Mouse (Mus musculus) midbrain, embryonic 12.5 days (tissue): Measurements from ENCODE around the gene Pdzd2. TPM values are rescaled to one million over a fixed set of nuclear protein-coding genes. Genes with fewer than 3 reads are reported as not detected.
A peak's percentile ranks its signal among the peaks of the same experiment; 100 is the strongest.

Experiments
- ATAC-seq: fragments of 200-750 bp; cut with Nextera tagmentation; 2 replicates; pipeline ENCODE4 v1.8.0; 2017; ENCODE audit warnings: low read depth, moderate TSS enrichment, moderate library complexity; ENCODE audit not compliant: low FRiP score
- H3K27ac ChIP-seq: fragments of 300-500 bp; sonication (generic); replicated peaks from 2 replicates; pipeline ENCODE4 v1.5.1; 2016; ENCODE audit warnings: mild to moderate bottlenecking
- H3K27me3 ChIP-seq: fragments of 300-500 bp; sonication (generic); 2 replicates; pipeline ENCODE4 v1.6.1; 2016; ENCODE audit warnings: mild to moderate bottlenecking
- H3K36me3 ChIP-seq: fragments of 300-500 bp; sonication (generic); 2 replicates; pipeline ENCODE4 v1.6.1; 2016
- H3K4me1 ChIP-seq: fragments of 300-500 bp; sonication (generic); 2 replicates; pipeline ENCODE4 v1.6.1; 2016
- H3K4me2 ChIP-seq: fragments of 300-500 bp; sonication (generic); replicated peaks from 2 replicates; pipeline ENCODE4 v1.6.1; 2016; ENCODE audit warnings: mild to moderate bottlenecking, moderate library complexity
- H3K4me3 ChIP-seq: fragments of 300-500 bp; sonication (generic); 2 replicates; pipeline ENCODE4 v1.5.1; 2016; ENCODE audit warnings: mild to moderate bottlenecking
- H3K9ac ChIP-seq: fragments of 300-500 bp; sonication (generic); replicated peaks from 2 replicates; pipeline ENCODE4 v1.6.1; 2016; ENCODE audit warnings: mild to moderate bottlenecking, moderate library complexity
- H3K9me3 ChIP-seq: fragments of 300-500 bp; sonication (generic); 2 replicates; pipeline ENCODE4 v1.6.1; 2016; ENCODE audit warnings: mild to moderate bottlenecking
- WGBS: fragments of 180-500 bp; shearing (Covaris S2); methylation state at CpG from one replicate; pipeline ENCODE4 v1.1.7; 2016; 5-methylcytosine and 5-hydroxymethylcytosine counted together
- polyA plus RNA-seq: library from polyadenylated mRNA; unstranded; fragments of >200 nt; fragmentation: Nextera tagmentation; extraction: Ambion mirVana; gene quantifications from 2 replicates; pipeline ENCODE4 v1.2.1, GENCODE M21; 2016

The Pdzd2 gene
- polyA plus RNA-seq, 1 experiment from 2014 or later: 9.5 TPM

DNA sequence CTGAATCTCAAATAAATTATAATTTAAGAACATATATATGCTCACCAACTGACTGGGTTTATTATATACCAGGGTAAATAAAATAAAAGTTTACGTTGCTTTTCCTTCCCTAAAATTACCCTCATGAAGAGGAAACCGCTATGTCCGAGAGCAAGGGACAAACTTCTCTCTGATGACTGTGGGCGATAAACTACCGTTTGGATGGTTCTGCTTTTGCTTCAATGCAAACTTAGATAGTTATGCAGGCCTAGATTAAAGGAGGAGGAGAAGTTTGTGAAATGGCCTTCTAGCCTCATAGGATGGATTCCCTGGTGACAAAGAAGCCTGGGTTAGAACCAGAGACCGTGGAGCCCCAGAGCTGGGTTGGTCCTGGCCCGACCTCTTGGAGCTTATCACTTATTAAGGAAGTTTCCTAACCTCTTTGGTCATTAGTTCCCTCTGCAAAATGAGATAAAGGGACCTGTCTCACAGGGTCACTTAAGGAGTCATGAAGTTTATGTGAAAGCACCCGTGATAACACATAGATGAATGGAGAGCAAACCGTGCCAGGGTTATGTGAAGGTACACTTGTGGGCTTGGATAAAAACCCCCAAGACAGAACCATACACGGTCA, 230.9 kb downstream of the Pdzd2 start:
- no peaks in the 10 kb centered on the region for H3K27me3 ChIP-seq
- peaks cover 16% of the 10 kb centered on the region for H3K4me1 ChIP-seq
- H3K4me2 ChIP-seq: no peak overlapping the region
- no peaks in the 10 kb centered on the region for H3K36me3 ChIP-seq
- no peak for ATAC-seq
- 90% methylated on average over 10 of the region's 10 CpGs for WGBS
- H3K9me3 ChIP-seq: no peaks in the 10 kb centered on the region
- H3K27ac ChIP-seq: no peak overlapping the region
- no peak overlapping the region for H3K4me3 ChIP-seq
- H3K9ac ChIP-seq: no peak overlapping the region

DNA sequence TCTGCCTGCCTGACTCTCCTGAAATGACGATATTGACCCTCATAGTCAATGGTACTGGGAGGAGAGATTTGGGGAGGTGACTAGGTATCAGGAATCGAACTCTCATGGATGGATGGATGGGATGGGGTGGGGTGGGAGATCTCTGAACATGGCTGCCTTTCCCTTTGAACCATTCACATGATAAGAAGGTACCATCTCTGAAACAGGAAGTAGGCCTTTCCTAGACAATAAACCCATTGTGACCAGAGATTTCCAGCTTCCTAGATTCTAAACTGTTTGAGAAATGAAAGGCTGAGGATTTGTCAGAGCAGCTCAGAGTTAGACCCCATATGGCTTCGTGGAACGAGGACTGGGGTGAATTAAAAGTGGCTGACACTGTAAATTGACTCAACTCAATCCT, 232.2 kb downstream of the Pdzd2 start:
- no peak overlapping the region for H3K4me3 ChIP-seq
- ATAC-seq: no peak
- 78% methylated on average over 4 of the region's 4 CpGs for WGBS
- H3K4me2 ChIP-seq: no peak overlapping the region
- peaks cover 16% of the 10 kb centered on the region for H3K4me1 ChIP-seq
- no peak overlapping the region for H3K9ac ChIP-seq
- no peaks in the 10 kb centered on the region for H3K9me3 ChIP-seq
- no peaks in the 10 kb centered on the region for H3K36me3 ChIP-seq
- no peaks in the 10 kb centered on the region for H3K27me3 ChIP-seq
- no peak overlapping the region for H3K27ac ChIP-seq

DNA sequence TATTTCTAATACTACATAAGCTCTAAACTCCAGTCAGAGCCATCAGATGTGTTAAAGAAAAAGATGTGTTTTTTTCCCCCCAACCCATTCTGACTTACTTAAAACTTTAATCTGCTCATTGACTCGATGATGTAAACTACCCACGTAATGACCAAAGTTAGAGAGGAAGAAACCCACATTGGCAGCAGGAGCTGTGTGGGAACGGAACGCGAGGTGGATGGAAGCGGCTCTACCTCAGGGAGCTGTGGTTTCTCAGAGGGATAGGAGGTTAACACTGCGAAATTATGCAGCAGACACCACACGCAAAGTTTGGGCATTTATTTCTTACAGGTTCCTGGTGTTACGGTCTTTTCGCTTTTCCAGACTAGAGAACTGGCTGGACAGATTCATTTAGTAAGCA, 233.2 kb downstream of the Pdzd2 start:
- 0 out of 2 replicates have a peak, but pooled peaks have one; percentile 1 for ATAC-seq

DNA sequence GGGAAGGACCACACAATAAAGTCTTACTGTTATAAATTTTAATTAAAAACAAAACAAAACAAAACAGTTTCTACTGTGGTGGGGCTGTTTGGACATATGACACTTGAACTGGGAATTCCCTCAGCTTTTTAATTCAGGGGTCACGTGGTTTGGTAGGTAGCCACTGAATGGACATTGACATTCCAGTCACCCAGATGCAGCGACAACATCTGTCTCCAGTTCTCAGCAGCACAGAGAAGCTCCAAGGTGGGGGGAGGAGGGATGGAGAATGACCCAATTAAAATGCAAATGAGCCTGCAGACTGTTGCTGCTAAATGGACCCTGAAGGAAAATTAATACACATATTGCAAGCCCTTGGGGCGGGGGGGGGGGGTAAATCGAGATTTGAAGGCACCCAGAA, 233.6 kb downstream of the Pdzd2 start:
- H3K4me2 ChIP-seq: 0 out of 2 replicates have a peak overlapping the region, but pooled peaks have one; percentile 1
- no peak overlapping the region for H3K4me3 ChIP-seq
- WGBS: 30% methylated on average over 4 of the region's 4 CpGs

More for the DNA sequence above, 233.2 kb downstream of the Pdzd2 start:
- H3K4me2 ChIP-seq: no peak overlapping the region
- no peaks in the 10 kb centered on the region for H3K27me3 ChIP-seq
- no peaks in the 10 kb centered on the region for H3K9me3 ChIP-seq
- no peak overlapping the region for H3K27ac ChIP-seq
- H3K4me3 ChIP-seq: no peak overlapping the region
- no peak overlapping the region for H3K9ac ChIP-seq
- peaks cover 22% of the 10 kb centered on the region for H3K4me1 ChIP-seq
- WGBS: 70% methylated on average over 10 of the region's 10 CpGs
- no peaks in the 10 kb centered on the region for H3K36me3 ChIP-seq

DNA sequence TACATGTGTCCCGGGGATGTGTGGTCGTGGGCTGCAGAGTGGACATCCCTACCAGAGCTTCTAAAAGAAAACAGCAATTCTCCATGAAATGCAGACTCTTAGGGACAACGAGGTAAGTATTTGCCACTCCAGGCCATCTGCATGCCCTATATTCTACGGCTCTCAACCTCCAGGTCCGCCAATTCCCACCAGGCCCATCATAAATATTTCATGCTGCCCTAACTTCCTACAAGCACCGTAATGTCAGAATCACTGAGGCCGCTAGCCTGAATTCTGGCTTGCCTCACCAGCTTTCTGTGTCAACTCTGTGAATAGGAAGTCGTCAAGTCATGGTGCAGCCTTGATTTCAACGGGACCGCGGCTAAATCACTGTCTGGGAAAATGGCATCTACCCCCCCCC, 234.2 kb downstream of the Pdzd2 start:
- no peak overlapping the region for H3K4me3 ChIP-seq
- H3K9me3 ChIP-seq: no peaks in the 10 kb centered on the region
- peaks cover 31% of the 10 kb centered on the region for H3K4me1 ChIP-seq
- no peaks in the 10 kb centered on the region for H3K27me3 ChIP-seq
- H3K27ac ChIP-seq: no peak overlapping the region; the same call in 1 of the 2 replicates
- H3K4me2 ChIP-seq: 0 out of 2 replicates have a peak overlapping the region, but pooled peaks have one; percentile 1
- peak; percentile 47 for ATAC-seq
- 59% methylated on average over 11 of the region's 11 CpGs for WGBS
- no peaks in the 10 kb centered on the region for H3K36me3 ChIP-seq
- H3K9ac ChIP-seq: no peak overlapping the region

More for the DNA sequence above, 233.6 kb downstream of the Pdzd2 start:
- H3K9me3 ChIP-seq: no peaks in the 10 kb centered on the region
- H3K27ac ChIP-seq: no peak overlapping the region
- H3K27me3 ChIP-seq: no peaks in the 10 kb centered on the region
- peaks cover 26% of the 10 kb centered on the region for H3K4me1 ChIP-seq
- no peaks in the 10 kb centered on the region for H3K36me3 ChIP-seq
- ATAC-seq: peak; percentile 70
- H3K9ac ChIP-seq: no peak overlapping the region

DNA sequence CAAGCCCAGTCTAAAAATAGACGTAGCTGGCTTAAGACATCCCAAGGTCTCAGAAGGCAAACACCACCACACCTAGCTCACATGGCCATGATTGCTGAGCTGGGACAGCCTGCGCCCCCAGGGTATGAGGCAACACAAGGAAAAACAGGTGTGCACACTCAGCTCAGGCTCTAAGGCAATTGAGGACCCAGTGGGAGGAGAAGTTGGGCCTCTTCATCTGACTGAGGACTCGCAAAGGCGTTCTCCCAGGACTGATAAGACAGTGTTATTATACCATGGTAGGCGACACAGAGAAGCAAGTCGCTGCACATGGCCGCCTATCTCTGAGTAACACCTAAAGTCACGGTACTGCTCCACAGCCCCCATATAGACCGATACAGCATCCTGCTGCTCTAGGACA, 235.8 kb downstream of the Pdzd2 start:
- WGBS: 93% methylated on average over 9 of the region's 9 CpGs
- Histone ChIP-seq H3K9me3 (no peaks in the 10 kb centered on the region), H3K9ac (no peak overlapping the region), H3K4me1 (peaks cover 35% of the 10 kb centered on the region), H3K36me3 (no peaks in the 10 kb centered on the region), H3K27me3 (no peaks in the 10 kb centered on the region), H3K4me2 (no peak overlapping the region), H3K27ac (no peak overlapping the region), H3K4me3 (no peak overlapping the region)
- ATAC-seq: no peak

DNA sequence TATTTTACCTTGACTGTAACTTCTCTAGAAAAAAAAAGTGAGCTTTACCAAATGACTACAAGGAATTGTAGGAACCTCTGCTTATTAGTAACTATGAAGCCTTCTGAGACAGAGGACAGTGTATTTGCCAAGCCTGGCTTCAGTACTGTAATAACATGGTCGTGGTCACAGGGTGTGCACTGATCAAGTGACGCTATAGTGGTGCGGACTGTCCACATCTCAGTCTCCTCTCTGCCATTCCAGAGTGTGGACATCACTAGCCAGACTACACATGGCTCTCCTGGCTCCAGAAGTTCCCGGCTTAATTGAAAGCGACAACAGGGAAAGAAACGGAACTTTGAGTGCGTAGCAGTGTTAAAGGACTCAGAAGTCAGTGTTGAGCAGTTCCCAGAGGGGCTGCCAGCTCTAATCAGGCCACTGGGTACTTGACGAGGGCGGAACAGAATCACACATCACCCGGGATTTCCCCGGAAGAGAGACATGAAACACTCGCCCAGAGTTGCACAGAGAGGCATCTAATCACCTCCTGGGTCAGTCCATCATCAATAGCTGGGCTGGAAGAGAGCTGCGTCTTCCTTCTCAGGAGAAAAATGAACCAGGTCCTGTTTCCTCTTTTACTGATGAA, 237.7 kb downstream of the Pdzd2 start:
- Histone ChIP-seq H3K4me3 (no peak overlapping the region), H3K9me3 (no peaks in the 10 kb centered on the region), H3K4me2 (no peak overlapping the region), H3K27ac (0 out of 2 replicates have a peak overlapping the region, but pooled peaks have one; percentile 25), H3K9ac (no peak overlapping the region), H3K27me3 (no peaks in the 10 kb centered on the region; the same call in 1 of the 2 replicates), H3K4me1 (peaks cover 35% of the 10 kb centered on the region), H3K36me3 (no peaks in the 10 kb centered on the region)
- 44% methylated on average over 13 of the region's 13 CpGs for WGBS
- ATAC-seq: peak; percentile 66

DNA sequence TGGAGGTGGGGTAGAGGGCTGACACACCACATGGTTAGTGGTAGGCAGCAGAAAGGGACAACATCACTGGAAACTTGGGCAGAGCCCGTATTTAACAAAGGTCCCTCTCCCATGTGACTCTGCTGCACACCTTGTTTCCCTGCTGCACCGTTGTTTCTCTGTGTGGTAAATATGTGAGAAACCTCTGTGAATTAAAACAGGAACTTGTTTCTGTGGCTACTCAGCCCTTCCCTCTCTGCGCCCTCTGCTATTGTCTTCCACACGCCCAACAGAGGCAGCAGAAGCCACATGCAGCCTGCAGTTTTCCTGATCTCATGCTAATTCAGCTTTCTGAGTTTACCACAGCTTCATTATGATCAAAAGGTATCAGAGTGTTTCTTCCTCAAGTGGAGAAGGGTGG, 239.1 kb downstream of the Pdzd2 start:
- Histone ChIP-seq H3K27ac (no peak overlapping the region), H3K9ac (no peak overlapping the region), H3K36me3 (no peaks in the 10 kb centered on the region), H3K4me2 (no peak overlapping the region), H3K4me3 (no peak overlapping the region), H3K4me1 (peaks cover 23% of the 10 kb centered on the region), H3K27me3 (no peaks in the 10 kb centered on the region; the same call in 1 of the 2 replicates), H3K9me3 (no peaks in the 10 kb centered on the region)
- no peak for ATAC-seq
- 59% methylated on average over 4 of the region's 4 CpGs for WGBS

DNA sequence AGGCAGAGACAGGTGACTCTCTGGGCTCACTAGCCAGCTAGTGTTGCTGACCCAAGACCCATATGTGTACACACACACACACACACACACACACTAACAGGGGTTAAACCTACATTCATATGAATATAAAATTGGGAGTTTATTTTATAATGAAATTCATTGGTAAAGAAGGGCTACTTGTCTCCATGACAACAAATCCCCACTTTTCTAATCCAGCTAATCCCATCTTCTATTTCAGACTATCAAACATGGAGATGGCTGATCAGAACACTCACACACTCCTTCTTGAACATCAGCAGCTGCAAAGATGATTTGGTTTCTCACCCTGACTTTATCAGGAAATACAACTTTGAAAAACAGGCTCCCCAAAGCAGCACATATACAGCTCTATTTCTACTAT, 245.6 kb downstream of the Pdzd2 start:
- no peak overlapping the region for H3K9ac ChIP-seq
- peaks cover 17% of the 10 kb centered on the region for H3K4me1 ChIP-seq
- H3K4me2 ChIP-seq: no peak overlapping the region
- peaks cover 6% of the 10 kb centered on the region; the same call in 1 of the 2 replicates for H3K27me3 ChIP-seq
- H3K27ac ChIP-seq: no peak overlapping the region
- no peak for ATAC-seq
- no peaks in the 10 kb centered on the region for H3K9me3 ChIP-seq
- no peak overlapping the region for H3K4me3 ChIP-seq
- H3K36me3 ChIP-seq: no peaks in the 10 kb centered on the region

DNA sequence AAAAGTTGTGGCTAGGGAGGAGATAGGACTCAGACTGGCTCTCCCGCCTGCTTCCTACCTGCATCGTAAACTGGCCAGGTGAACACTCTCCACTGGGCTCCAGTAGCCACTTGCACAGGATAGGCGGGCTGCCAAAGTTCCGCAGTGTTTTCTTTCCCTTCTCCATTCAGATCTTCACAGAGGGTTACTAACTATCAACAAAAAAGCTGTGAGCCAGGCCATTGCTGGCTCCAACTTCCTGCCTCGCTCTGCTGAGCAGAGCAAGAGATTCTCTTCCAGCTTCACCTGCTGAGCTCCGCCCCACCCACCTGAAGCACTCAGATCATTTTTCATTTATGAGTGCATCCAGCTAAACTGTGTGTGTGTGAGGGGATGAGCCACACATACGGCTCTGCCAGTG, 246.5 kb downstream of the Pdzd2 start:
- Histone ChIP-seq H3K27me3 (0 out of 2 replicates have a peak, but pooled peaks cover 6% of the 10 kb centered on the region), H3K9me3 (no peaks in the 10 kb centered on the region), H3K9ac (no peak overlapping the region), H3K4me2 (no peak overlapping the region), H3K36me3 (no peaks in the 10 kb centered on the region), H3K4me3 (no peak overlapping the region), H3K4me1 (peaks cover 17% of the 10 kb centered on the region), H3K27ac (no peak overlapping the region)
- ATAC-seq: no peak
- WGBS: 73% methylated on average over 7 of the region's 7 CpGs

DNA sequence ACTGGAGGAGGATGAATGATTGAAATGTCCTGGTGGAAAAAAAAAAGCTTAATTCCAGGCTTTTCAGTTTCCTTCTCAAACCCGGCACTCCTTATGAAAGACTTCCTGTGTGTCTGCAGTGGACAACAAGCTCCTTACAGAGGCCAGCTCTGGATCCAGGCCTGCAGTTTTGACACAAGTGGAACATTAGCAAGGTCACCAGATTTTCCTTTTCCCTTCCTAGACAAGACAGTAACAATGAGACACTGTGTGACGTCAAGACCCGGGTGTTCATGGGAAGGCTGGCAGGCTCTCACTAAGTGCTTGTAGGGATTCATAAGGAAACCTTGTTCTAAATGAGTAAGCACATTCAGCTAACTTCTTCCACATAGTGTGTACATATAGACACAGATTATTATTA, 248.8 kb downstream of the Pdzd2 start:
- Histone ChIP-seq H3K9ac (no peak overlapping the region), H3K9me3 (no peaks in the 10 kb centered on the region), H3K4me1 (peaks cover 21% of the 10 kb centered on the region), H3K4me3 (no peak overlapping the region), H3K4me2 (peak overlapping the region; percentile 15; the same call in 1 of the 2 replicates), H3K27me3 (0 out of 2 replicates have a peak, but pooled peaks cover 6% of the 10 kb centered on the region), H3K27ac (0 out of 2 replicates have a peak overlapping the region, but pooled peaks have one; percentile 17), H3K36me3 (no peaks in the 10 kb centered on the region)
- ATAC-seq: no peak
- 32% methylated on average over 3 of the region's 3 CpGs for WGBS

DNA sequence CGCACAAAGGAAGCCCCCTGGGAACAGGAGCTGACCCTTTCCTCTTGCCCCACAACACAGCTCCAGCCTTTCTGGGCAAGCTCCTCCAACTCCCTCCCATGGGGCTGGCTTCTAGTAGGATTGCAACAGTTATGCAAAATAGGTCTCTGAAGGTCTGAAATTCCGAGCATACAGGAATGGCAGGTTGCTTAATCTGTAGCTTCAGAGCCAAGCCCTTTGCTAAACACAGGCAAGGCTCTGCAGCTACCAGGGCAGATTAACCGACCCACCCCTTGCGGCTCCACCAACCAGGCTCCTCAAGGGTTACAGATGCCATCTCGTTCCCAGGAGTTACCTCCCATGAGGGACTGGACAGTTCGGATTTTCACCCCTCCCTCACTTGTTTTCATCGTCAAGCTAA, 249.2 kb downstream of the Pdzd2 start:
- Histone ChIP-seq H3K36me3 (no peaks in the 10 kb centered on the region), H3K9me3 (no peaks in the 10 kb centered on the region), H3K4me1 (peaks cover 21% of the 10 kb centered on the region), H3K27me3 (0 out of 2 replicates have a peak, but pooled peaks cover 6% of the 10 kb centered on the region), H3K4me3 (no peak overlapping the region), H3K27ac (0 out of 2 replicates have a peak overlapping the region, but pooled peaks have one; percentile 17), H3K9ac (no peak overlapping the region), H3K4me2 (peak overlapping the region; percentile 15; the same call in 1 of the 2 replicates)
- 5% methylated on average over 7 of the region's 7 CpGs for WGBS
- peak; percentile 60 for ATAC-seq
